Mouse (Mus musculus) A20 (cell line): ENCODE data around the gene Hist1h2ad.
"Not testable (repeated sequence)": the region's sequence is repeated elsewhere in the genome, so short reads cannot be mapped to it uniquely, and the experiment has no call there.

Source experiments
- DNase-seq: peaks from one replicate; pipeline ENCODE4 v3.0.0-alpha.2; 2011; ENCODE audit warnings: low read depth, low spot score

Gene Hist1h2ad

DNA sequence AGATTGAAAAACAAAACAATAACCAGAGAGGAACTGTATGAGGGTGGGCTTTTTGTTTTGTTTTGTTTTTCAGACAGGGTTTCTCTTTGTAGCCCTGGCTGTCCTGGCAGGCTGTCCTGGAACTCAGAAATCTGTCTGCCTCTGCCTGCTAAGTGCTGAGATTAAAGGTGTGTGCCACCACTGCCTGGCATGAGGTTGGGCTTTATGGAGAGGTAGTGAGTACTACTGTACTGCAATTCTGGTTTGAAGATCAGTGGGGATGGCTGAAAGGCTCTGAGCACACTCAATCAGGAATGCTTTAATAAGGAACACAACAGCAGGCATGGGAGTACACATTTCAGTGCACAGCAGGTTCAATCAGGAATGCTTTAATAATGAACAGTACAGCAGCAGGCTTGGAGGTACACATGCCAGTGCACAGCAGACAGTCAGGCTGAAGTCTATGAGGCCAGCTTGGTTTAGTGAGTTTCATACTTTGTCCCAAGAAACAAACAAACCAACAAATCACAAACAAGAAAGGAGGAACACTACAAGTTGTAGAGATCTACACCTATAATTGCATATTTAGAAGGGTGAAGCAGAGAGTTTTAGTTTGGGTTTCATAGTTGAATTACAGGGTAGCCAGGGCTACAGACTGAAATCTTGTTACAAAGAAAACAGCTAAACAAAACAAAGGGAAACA lies 9.3 kb downstream of the Hist1h2ad start:
- DNase-seq = peak; percentile 54

DNA sequence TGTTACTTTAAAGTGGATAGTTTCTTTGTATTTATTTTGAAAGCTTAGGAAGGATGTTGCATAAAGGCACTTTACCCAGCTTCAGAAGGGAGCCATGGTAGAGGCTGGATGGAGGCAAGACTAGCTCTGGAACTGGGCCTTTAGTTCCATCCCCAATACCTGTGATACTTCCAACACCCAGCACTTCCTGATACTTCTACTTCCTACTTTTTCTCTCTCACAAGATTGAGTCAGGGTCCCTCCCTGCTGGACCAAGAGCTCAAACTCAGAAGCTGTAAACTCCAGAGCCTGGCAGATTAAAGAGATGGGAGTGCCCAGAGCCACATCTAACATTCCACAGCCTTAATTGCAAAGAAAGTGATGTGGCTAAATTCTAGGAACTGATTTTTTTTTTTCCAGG lies 10.2 kb downstream of the Hist1h2ad start:
- peak; percentile 56 for DNase-seq

GRCm38 (mm10) chr13:23585029-23585441 lies 10.9 kb downstream of the Hist1h2ad start:
- DNase-seq = peak; percentile 88

GRCm38 (mm10) chr13:23585442-23586098 lies 11.4 kb downstream of the Hist1h2ad start:
- peak; percentile 93 for DNase-seq

DNA sequence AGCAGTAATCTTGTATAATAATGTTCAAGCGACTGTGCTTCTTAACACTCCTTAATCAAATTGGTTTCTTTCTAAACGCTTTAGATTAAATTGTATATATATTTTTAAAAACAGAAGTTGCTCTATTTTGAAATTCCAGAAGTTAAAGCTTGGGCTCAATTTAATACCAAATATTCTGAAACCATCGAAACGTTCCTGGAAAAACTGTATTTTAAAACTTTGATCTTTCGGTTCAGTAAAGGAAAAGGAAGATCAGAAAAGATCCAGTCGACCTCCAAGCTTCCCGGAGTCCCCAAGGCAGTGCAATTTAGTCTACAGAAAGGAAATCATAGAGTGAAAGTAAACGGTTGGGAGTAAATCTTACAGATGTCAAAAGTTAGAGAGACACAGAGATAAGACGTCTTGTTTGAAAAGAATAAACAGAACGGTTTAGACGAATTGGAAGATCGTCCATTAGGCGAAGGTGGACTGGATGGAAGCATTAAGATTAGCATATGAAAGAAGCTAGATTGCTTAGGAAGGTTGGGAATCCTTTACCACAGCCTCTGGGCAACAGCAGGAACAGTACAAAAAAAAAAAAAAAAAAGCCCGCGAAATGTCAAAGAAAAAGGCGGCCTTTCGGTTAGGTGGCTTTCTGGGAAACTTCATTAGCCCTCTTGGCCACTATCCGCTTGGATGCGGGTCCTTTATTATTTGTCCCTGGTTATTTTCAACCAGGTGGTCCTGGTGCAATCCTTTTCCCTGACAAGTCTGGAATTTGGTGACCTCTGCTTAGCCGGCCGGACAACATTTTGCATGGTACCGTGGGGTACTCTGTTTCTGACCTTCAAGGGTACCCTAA lies 12.1 kb downstream of the Hist1h2ad start:
- DNase-seq = no peak

DNA sequence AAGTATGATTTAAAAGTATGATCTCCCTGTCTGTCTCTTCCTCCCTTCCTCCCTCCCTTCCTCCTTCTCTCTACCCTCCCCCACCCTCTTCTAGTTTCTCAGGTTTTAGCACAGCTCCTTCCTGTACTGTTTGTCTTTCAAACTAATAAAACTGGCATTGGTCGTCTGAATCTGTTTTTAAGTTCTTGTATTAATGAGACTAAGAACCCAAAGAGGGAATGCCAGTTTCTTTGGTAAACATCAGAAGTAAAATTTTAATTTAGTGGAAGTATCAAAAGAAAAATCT lies 12.7 kb downstream of the Hist1h2ad start:
- peak; percentile 19 for DNase-seq

GRCm38 (mm10) chr13:23591206-23591605 lies 17.0 kb downstream of the Hist1h2ad start:
- DNase-seq = no peak

DNA sequence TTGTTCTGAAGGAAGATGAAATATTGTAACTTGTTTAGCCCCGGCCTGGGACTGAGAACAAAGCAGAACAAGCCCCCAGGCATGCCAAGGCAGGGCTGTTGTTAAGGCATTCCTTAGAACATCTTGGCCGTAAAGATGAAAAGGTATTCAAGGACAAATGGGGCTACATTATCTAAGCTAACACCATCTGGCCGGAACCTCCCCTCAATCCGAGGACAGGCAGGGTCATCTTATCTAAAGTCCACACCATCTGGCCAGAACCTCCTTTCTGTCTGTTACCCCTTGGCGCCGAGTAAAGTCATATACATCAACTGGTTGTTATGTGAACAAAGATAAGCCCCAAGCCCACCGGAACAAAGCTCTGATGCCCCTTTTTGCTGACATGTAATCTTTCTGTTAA lies 17.7 kb downstream of the Hist1h2ad start:
- DNase-seq = not testable (repeated sequence)

GRCm38 (mm10) chr13:23592614-23593013 lies 18.4 kb downstream of the Hist1h2ad start:
- no peak for DNase-seq

DNA sequence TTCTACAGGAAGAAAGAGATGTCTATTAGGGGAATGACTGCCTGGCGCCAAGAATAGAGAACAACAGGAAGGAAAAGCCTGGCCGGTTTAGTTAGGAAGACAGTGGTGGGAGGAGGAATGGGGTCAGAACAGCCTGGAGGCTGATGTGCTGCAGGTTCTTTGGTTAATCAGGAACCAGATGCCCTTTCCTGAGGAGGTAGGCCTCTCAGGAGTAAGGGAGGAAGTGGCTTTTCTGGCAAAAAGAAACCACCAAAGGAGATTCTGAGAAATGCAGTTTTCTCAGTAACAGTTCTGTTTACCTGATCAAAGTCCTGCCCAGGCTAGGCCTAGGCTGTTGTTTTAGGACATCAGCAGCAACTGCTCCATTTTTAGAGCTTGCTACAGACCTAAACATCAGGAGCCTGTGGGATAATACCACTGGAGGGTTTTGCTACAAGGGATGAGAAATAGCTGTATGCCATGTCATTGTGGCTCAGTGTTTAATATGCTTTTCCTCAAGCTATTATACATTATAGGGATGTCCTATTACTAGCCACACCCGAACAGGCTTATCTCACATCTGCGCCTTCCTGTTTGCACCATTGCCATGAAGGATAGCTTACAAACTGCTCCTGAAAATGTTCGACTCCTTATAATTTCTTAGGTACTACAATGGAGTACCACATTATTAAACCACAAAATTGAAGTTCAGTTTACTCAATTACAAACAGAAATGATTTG lies 19.0 kb downstream of the Hist1h2ad start:
- DNase-seq = no peak

DNA sequence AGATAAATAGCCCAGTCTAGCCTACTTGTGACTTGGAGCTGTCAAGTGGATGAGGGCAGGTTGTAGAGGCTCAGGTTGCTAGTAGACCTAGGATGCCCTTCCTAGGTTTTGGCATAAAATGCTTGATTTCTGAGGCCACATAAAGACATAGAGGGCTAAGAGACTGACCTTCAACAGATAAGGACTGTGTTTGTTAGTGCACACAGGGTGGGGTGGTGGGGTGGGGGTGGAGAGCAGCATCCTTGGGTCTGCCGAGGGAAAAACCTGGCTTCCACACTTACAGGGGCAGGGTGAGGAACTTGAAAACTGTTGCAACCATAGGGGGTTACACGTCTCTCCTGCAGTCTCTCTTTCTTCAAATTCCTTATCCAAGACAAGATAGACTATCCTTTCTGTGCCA lies 21.0 kb downstream of the Hist1h2ad start:
- no peak for DNase-seq

DNA sequence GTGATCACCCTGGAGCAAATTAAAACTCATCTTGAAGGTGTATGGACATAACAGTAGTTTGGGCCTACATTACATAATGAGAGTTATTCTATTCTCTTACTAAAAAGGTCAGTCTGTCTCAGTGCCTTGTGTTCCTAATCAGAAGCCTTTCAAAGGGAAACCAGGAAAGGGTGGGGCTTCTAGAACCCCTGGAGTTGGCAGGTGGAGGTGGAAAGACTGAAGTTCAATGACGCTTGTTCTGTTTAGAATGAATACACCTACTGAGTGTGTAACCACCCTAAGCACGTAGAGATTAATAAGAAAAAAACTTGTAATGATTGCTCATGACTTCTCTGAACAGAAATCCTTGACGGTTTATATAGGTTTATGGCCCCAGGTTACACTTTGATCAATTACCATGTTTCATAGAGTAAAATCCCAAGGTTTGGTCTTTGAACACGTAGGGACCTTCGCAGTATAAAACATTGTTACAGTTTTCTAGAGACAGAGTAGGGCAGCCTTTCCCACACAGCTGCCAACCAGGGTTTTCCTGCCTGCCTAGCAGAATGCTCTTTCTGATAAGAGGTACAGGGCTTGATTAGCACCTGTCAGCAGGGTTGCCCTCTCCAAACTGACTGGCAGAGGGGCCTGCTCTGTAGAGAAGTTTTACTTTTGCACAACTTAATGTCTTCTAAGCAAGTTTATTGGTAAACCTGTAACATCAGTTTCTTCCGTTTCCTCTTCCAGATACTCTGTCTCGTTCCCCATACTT lies 21.6 kb downstream of the Hist1h2ad start:
- DNase-seq = no peak

DNA sequence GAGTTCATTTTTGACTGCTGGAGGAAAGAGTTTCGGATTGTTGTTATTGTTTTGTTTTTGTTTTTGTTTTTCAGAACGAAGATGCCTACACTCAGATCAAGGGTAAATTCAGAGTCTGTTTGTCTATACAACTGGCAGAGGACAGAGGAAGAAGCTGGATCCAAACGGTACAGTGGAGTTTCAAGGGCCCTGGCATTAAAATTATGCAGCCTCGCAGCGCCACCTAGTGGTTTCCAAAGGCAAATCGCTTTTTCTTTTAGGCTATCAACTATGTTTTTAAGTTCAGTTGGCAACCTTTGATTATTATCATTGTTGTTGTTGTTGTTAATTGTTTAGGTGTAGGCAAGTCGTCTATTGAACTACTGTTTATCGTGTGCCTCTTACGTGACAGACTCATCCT lies 23.8 kb downstream of the Hist1h2ad start:
- peak; percentile 82 for DNase-seq

GRCm38 (mm10) chr13:23603182-23603699 lies 29.1 kb downstream of the Hist1h2ad start:
- no peak for DNase-seq

GRCm38 (mm10) chr13:23604452-23604851 lies 30.3 kb downstream of the Hist1h2ad start:
- no peak for DNase-seq

DNA sequence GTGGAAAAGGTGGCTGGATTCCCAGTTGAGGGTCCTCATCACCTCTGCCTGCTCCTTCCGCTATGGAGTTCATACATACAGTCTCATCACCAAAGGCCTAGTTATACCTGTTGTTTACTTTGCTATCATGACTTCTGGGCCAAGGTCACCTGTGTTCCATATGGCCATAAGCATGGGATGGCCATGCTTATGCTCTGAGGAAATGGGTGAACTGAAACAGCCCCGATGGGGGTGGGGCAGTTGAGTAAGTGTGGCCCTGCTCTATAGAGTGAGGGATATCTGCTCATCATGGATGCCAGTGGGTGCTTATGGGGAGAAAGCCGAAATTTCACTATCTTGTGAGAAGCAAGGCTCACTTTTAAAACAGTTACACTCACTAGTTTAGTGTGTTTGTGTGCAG lies 30.9 kb downstream of the Hist1h2ad start:
- DNase-seq = no peak

- DNase-seq = no peak
These were observed 35.0 kb downstream of the Hist1h2ad start for GRCm38 (mm10) chr13:23609209-23609608.

DNA sequence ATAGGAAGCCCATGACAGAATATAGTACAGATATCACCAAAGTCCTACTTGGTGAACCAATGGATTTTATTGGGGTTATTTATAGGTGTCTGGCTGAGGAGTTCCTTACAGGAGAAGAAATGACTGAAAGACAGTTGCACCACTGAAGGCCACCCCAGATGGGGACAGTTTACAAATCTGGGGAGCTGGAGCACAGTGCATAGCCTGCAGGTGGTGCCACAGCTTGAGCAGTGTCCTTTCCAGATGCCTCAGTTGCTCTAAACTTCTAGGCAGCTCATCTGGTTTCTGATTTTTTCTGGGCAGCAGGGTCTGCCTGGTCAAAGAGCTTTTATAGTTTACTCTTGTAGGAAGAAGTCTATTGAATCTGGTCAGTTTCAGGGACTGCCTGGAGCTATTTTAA lies 35.7 kb downstream of the Hist1h2ad start:
- no peak for DNase-seq

GRCm38 (mm10) chr13:23610393-23610792 lies 36.2 kb downstream of the Hist1h2ad start:
- DNase-seq = no peak

DNA sequence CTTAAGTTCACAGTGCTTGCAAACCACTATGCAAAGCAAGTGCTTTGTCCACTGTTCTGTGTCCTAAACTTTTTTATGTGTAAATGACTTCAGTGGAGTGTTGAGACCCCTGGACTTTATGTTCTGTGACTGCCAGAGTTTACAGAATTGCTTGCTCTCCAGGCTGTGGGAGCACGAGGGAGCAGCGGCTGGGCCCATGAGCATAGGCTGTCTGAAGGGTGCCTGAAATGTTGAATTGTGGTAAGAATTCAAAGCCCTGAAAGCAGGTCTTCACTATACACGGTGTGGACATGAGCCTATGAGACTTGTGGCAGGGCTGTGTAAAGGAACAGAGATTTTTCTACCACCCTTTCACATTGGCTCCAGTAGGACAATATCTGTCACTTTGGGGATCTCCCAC lies 37.5 kb downstream of the Hist1h2ad start:
- no peak for DNase-seq
